Mouse (Mus musculus) hematopoietic stem cell, adult 5-6 weeks (primary cell): ENCODE results near the gene Gtf2h1. TPM values are rescaled to one million over a fixed set of nuclear protein-coding genes. Genes with fewer than 3 reads are reported as not detected.
"Not testable (repeated sequence)": the region's sequence is repeated elsewhere in the genome, so short reads cannot be mapped to it uniquely, and the experiment has no call there.

Experiments
- ATAC-seq, 2 experiments: fragments of 125-278 bp in 1 of 2; replicated peaks in 1 of 2; 2 replicates each; pipeline ENCODE4 v1.8.0; 2016 to 2017; ENCODE audit warnings: inconsistent platforms in 2 of 2, mild to moderate bottlenecking in 2 of 2, moderate number of reproducible peaks in 2 of 2, low read depth in 1 of 2, moderate TSS enrichment in 1 of 2; ENCODE audit not compliant: low FRiP score in 2 of 2, poor library complexity in 2 of 2, severe bottlenecking in 2 of 2, insufficient read depth in 1 of 2, low TSS enrichment in 1 of 2
- total RNA-seq: library from RNA; stranded (forward); fragments of 172-1452, 232-1000 nt; gene quantifications from 2 replicates; pipeline ENCODE4 v1.2.3, GENCODE M21; 2017

The Gtf2h1 gene
- total RNA-seq, 1 experiment from 2014 or later: 92.8 TPM

DNA sequence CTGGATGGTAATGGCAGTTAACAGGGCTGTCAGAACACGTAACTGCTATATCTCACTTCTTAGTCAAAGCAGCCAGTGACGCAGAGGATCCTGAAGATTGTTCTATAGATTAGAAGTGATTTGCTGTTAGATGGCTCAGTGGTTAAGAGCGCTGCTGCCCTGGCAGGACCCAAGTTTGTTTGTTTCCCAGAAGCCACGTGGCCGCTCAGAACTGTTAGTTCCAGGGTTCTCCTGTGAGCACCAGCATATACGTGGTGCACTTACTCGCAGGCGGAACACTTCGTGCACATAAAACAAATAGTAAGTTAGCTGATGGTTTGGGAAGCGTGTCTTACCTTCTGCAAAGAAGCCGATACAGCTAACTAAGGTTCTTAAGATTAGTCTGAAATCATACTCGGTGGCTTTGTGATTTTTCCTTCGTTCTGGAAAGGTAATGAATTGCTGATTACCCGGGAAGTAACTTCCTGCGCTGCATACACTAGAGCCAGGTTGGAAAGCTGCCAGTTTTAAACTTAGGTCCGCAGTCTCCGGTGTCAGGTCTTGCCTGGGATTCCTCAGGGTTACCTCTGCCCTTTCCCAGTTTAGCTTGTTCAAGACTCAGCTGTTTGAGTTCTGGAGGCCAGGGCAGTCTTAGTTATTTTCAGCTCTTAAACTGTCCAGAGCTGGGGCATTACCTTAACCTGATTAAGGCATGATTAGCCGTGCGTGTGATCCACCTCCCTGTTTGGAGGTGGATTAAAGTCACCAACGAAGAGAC lies 31.3 kb downstream of the Gtf2h1 start:
- no peak for ATAC-seq

DNA sequence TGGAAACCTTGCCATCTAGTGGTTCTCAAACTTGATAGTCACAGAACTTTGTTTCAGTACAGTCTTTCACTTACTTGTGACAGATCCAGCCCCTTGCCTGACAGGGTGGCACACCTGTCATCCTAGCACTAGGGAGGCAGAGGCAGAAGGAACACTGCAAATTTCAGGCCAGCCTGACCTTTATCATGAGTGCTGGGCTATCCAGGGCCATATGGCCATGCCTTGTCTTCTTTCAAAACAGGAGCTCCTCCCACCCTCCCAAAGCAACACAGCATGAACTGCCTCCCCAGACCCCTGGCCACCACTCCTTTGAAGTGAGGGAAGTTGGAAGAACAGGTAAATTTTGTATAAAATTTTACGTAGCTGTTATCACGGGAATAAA lies 31.9 kb downstream of the Gtf2h1 start:
- no peak for ATAC-seq

- no peak for ATAC-seq
Measured at GRCm38 (mm10) chr7:46829911-46830310, 34.0 kb downstream of the Gtf2h1 start.

- peak; percentile 68 to 79 for ATAC-seq
Measured at GRCm38 (mm10) chr7:46830799-46831590, 35.1 kb downstream of the Gtf2h1 start.

GRCm38 (mm10) chr7:46831693-46832092 lies 35.8 kb downstream of the Gtf2h1 start:
- ATAC-seq: no peak

DNA sequence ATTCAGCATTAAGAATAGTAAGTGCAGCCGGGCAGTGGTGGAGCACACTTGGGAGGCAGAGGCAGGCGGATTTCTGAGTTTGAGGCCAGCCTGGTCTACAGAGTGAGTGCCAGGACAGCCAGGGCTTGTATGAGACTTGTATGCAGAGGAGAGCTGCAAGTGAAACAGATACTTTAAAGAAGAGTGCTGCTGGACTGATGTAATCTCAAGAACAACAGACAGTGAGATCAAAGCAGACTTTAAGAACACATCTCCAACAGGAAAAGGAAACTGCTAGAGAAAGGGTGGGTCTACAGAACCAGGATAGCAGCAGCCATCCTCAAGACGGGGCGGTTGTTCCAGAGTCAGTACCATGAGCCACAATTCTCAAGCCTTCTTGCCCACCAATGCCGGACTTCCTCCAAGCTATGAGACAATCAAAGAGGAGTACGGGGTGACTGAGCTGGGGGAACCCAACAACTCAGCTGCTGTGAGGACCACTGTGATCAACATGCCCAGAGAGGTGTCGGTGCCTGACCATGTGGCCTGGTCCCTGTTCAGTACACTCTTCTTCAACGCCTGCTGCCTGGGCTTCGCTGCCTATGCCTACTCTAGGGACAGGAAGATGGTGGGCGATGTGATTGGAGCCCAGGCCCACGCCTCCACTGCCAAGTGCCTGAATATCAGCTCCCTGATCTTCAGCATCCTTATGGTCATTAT lies 36.4 kb downstream of the Gtf2h1 start:
- not testable (repeated sequence) for ATAC-seq

DNA sequence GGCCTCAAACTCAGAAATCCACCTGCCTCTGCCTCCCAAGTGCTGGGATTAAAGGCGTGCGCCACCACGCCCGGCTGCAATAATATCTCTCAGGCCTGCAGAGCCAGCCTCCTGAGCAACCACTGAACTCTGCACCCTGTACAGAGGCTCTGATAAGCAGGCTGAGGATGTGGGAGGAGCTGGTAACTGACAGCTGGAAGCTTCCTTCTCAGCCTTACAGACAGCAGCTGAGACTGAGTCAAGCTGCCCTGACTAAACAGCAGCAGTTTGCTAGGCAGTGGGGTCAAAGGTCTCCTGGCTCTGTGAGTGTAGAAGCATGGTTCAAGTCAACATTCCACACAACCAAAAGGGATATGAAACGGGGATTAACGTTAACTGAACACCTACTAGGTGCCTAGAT lies 37.4 kb downstream of the Gtf2h1 start:
- ATAC-seq: peak; percentile 70 to 80

DNA sequence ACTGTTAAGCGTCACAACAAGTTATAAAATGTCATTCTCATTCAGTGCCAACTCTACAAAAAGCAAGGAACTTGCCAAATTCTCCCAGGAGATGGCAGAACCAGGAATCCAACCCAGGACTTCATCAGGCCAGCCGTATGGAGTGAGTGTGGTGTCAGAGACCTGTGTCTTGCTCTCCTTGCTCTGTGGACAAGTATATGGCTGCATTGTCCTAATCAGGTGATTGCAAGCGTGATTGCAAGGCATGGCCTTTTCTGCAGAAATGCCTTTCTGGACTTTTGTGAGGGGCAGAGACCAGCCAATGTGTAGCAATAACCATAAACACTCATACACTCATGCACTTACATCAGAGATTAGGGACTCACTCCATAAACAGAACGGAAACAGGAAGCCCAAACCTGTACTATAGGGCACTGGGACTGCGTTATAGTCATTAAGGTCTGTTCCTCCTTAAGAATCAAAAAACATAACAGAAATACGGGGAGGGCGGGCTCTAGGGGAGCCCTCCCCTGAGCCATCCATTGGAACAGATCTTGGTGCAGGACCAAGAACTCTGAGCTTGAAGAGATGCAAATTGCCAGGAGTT lies 37.9 kb downstream of the Gtf2h1 start:
- ATAC-seq: no peak

GRCm38 (mm10) chr7:46834994-46835610 lies 39.2 kb downstream of the Gtf2h1 start:
- ATAC-seq: no peak

DNA sequence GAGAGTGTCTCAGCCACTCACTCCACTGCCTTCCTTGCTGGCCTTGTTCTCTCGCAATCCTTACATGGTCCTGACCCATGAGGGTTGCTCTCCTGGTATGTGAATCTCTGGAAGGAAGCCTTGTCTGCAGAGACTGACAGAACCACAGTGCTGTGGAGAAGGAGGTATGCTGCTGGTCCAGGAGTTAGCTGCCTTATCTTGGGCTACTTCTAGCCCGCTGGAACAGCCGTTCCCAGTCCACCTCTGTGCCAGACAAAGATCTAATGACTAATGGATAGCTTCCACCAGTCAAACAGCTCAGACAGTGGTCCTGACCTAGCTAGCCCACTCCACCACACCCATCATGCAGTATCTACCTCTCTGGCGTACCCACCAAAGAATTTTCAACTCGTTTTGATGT lies 40.5 kb downstream of the Gtf2h1 start:
- no peak for ATAC-seq

DNA sequence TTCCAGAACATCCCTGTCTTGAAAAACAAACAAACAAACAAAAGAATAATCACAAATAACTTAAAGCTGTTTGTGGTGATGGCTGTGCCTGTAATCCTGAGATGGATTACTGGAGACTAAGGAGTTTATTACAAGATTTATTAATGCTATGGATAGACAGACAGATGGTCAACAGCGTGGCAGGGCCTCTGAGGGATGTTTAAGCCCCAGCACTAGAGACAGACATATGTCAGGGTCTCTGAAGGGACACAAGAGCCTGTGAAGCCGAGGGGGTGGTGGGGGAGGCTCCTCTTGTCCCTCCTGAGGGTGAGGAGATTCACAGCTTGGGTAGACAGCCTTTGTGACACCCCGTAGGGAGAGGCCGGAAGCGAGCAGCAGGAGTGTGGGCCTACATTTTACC lies 41.2 kb downstream of the Gtf2h1 start:
- ATAC-seq: no peak

DNA sequence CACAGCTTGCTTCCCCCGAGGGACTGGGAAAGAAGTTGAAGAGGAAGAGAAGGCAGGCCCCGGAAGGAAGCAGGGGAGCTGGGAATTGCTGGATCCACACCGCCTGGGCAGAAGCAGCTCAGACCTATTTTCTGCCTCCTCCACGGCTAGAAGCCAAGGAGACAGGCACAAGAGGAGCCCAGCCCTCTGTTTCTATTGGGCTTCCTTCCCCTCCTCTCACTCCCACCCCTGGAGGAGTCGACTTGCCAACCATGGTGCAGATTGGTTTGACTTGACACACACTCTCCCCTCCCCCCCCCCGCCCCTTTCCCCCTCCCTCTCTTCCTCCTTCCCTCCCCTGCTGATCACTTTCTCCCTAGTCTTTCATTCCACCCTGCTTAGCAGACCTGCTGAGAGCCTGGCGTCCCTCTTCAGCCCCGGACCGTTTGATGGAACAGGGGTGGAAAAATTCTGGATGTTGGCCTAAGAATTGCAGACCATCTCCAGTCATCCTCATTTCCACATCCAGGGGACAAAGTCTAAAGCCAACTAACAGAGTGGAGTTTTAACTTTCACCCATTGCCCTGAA lies 42.3 kb downstream of the Gtf2h1 start:
- peak; percentile 32 to 46 for ATAC-seq

- ATAC-seq: peak; percentile 85 to 88
Measured at GRCm38 (mm10) chr7:46838891-46839302, 43.0 kb downstream of the Gtf2h1 start.

DNA sequence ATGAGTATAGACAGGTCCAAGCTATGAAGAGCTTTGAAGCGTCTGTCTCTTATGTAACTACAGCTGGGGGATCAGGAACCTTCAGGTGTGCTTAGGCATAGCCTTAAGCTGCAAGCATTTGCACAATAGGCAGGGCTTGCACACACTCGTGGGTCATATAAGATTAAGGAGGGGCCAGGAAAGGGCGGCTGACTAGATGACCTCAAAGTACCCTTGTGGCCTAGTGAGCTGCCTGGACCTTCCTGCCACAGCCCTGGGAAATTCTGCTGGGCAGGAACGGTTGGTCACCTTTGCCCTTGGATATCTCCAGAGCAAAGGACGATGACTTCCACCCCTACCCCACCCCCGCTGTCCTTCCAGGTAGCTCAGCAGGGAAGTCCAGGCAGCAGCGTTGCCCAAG lies 43.5 kb downstream of the Gtf2h1 start:
- peak in 1 of 2 experiments; percentile 11; a peak in 1 of 4 replicates for ATAC-seq

DNA sequence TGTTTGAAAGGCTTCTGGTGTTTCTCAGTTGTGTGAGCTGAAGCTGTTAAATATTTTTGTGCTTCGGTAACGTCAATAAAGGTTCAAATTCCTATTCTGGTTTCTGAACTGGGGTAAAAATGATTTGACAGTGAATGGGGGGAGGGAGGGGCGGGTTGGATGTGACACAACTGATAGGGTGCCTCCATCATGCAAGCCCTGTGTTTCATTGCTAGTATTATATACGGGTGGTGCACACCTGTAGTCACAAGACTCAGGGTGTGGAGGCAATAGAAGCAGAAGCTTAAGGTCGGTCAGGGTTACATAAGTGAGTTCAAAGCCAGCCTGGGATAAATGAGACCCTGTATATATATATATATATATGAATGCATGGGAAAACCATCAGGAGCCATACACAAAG lies 44.0 kb downstream of the Gtf2h1 start:
- no peak for ATAC-seq

DNA sequence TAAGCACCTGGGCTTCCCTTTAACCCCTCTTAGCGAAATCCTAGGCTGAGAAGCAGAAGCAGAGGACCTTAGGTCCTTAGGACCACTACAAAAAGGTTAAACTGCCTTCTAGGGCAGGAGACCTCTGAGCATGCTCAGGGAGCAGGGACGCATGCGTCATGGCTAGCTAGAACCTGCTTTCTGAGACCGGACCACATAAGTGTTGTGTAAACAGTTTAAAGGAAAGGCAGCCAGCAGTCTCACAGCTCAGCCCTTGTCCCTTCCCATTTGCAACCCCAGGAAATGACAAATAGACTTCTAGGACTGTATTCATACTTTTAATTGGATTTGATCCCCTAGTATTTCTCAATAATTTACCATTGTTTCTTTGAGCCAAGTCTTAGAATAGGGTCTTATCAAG lies 44.4 kb downstream of the Gtf2h1 start:
- no peak for ATAC-seq
